Mouse (Mus musculus) right cerebral cortex, postnatal 14 days (tissue): ENCODE measurements around the gene Atg2b.
A peak's percentile ranks its signal among the peaks of the same experiment; 100 is the strongest.

Experiments used
- DNase-seq: peaks from one replicate; pipeline ENCODE4 v3.0.0; 2022

The Atg2b gene

GRCm38 (mm10) chr12:105678762-105679161, 6.2 kb downstream of the Atg2b start:
- no peak for DNase-seq

GRCm38 (mm10) chr12:105678211-105678610, 6.8 kb downstream of the Atg2b start:
- no peak for DNase-seq

GRCm38 (mm10) chr12:105676274-105676673, 8.7 kb downstream of the Atg2b start:
- DNase-seq: no peak

GRCm38 (mm10) chr12:105655850-105656249, 29.2 kb downstream of the Atg2b start:
- no peak for DNase-seq

GRCm38 (mm10) chr12:105642770-105643321, 42.2 kb downstream of the Atg2b start:
- DNase-seq: no peak

GRCm38 (mm10) chr12:105637554-105637953, 47.5 kb downstream of the Atg2b start:
- DNase-seq: no peak

- no peak for DNase-seq
These were observed 48.5 kb downstream of the Atg2b start for GRCm38 (mm10) chr12:105636551-105636950.

GRCm38 (mm10) chr12:105634374-105635067, 50.5 kb downstream of the Atg2b start:
- no peak for DNase-seq

GRCm38 (mm10) chr12:105625798-105626197, 59.2 kb downstream of the Atg2b start:
- DNase-seq: no peak

- DNase-seq: no peak
These were observed 62.0 kb downstream of the Atg2b start for GRCm38 (mm10) chr12:105622981-105623539.

GRCm38 (mm10) chr12:105622048-105622447, 63.0 kb downstream of the Atg2b start:
- DNase-seq: no peak

- no peak for DNase-seq
These were observed 71.5 kb downstream of the Atg2b start for GRCm38 (mm10) chr12:105613559-105613958.

GRCm38 (mm10) chr12:105611748-105612147, 73.3 kb downstream of the Atg2b start:
- peak; percentile 88 for DNase-seq

GRCm38 (mm10) chr12:105611045-105611444, 74.0 kb downstream of the Atg2b start:
- no peak for DNase-seq

- DNase-seq: no peak
These were observed 78.1 kb downstream of the Atg2b start for GRCm38 (mm10) chr12:105606881-105607280.

- no peak for DNase-seq
These were observed 79.8 kb downstream of the Atg2b start for GRCm38 (mm10) chr12:105605212-105605611.

- DNase-seq: no peak
These were observed 81.1 kb downstream of the Atg2b start for GRCm38 (mm10) chr12:105603904-105604303.

- no peak for DNase-seq
These were observed 82.3 kb downstream of the Atg2b start, which contains the start of gene Bdkrb1 for GRCm38 (mm10) chr12:105602581-105603210. Bdkrb1 (plus strand) TSS chr12:105603085.

- DNase-seq: no peak
These were observed 83.4 kb downstream of the Atg2b start for GRCm38 (mm10) chr12:105601586-105601985.

- DNase-seq: no peak
These were observed 85.9 kb downstream of the Atg2b start for GRCm38 (mm10) chr12:105599098-105599497.

GRCm38 (mm10) chr12:105598503-105598902, 86.5 kb downstream of the Atg2b start:
- DNase-seq: no peak

GRCm38 (mm10) chr12:105597135-105597534, 87.9 kb downstream of the Atg2b start:
- no peak for DNase-seq

- no peak for DNase-seq
These were observed 91.5 kb downstream of the Atg2b start for GRCm38 (mm10) chr12:105593471-105593870.

- no peak for DNase-seq
These were observed 92.7 kb downstream of the Atg2b start for GRCm38 (mm10) chr12:105592361-105592761.
